Mouse (Mus musculus) C2C12 (cell line): ENCODE data around the gene Tdrd9.

Experiments used
- CEBPB ChIP-seq: IDR thresholded peaks from one replicate; pipeline ENCODE4 v1.6.1; 2011; ENCODE audit warnings: low read depth, mild to moderate bottlenecking, control low read depth, moderate library complexity
- CTCF ChIP-seq: IDR thresholded peaks from one replicate; pipeline ENCODE4 v1.5.1; 2011; ENCODE audit not compliant: control insufficient read depth, insufficient read depth, insufficient read length
- MAX ChIP-seq: IDR thresholded peaks from one replicate; pipeline ENCODE4 v1.6.1; 2011; ENCODE audit warnings: mild to moderate bottlenecking, control low read depth
- MYOD1 ChIP-seq: IDR thresholded peaks from one replicate; pipeline ENCODE4 v1.6.1; 2011; ENCODE audit warnings: low read depth; ENCODE audit not compliant: control insufficient read depth, insufficient read length
- MYOG ChIP-seq: IDR thresholded peaks from one replicate; pipeline ENCODE4 v1.6.1; 2011; ENCODE audit not compliant: control insufficient read depth, insufficient read length; ENCODE audit errors: extremely low read depth
- USF1 ChIP-seq: IDR thresholded peaks from one replicate; pipeline ENCODE4 v1.6.1; 2011; ENCODE audit warnings: low read depth, mild to moderate bottlenecking, control low read depth, moderate library complexity

- no peak for TF ChIP-seq CTCF
- no peak for TF ChIP-seq MAX
- TF ChIP-seq MYOG, result no peak
- TF ChIP-seq USF1, result no peak
- no peak for TF ChIP-seq MYOD1
- TF ChIP-seq CEBPB, result no peak
These were observed 19.7 kb upstream of the Tdrd9 start for GRCm38 (mm10) chr12:111951701-111952100.
